15 mouse cellular contexts compared by ENCODE assay signal in the genomic region with DNA sequence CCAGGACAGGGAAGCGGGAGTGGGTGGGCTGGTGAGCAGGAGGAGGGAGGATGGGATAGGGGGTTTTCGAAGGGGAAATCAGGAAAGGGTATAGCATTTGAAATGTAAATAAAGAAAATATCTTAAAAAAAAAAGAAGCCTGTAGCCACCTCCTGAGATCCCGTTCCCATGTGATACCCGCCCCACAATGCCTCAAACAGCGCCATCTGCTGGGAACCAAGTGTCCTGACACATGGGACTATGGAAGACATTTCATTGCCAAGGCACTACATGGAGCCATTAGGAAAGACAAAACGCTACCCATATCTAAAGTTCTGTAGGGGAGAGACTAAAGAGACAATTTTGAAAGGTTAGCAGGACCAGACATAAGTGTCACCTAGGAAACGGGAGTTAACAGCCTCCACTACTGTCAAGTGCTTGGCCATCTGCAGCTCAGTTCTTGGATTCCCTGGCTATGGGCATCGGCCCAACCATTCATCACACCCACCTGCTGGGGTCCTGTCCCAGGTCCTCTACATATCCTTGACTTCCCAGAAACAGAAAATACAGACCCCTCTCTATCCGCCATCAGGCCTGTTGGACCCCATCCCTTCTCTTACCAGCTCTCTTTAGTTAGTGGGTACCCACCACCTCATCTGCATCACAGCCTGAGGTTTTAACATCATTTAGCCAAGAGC.
DNase-seq lines count a peak whose midpoint lies in the region; ATAC-seq and TF ChIP-seq lines count a peak whose summit lies in the region.
"Had no signal": no experiment of that assay in that cellular context is flagged by ENCODE, and none has a peak within 500 bp of the region (broad histone marks: within the 10 kb centered on the region; RNA-seq: fewer than 3 reads in every experiment).

No protein-coding gene starts in this region.

- no peak overlapping the region for H3K4me3 ChIP-seq in forebrain, postnatal 0 days (ENCODE audit: low read depth, low read length)
- H3K4me3 ChIP-seq in forebrain, embryonic 11.5 days (ENCODE audit: low read depth, low read length) = no peak overlapping the region
- H3K4me3 ChIP-seq in left cerebral cortex, adult 2 months = no peak overlapping the region
- H3K4me3 ChIP-seq in testis, adult 2 months (ENCODE audit: control insufficient read depth, low read depth, low read length) = no peak overlapping the region
- H3K4me3 ChIP-seq: midbrain, embryonic 12.5 days had no signal

- H3K9me3 ChIP-seq in forebrain, postnatal 0 days (ENCODE audit: low read length) = no peaks in the 10 kb centered on the region
- no peaks in the 10 kb centered on the region for H3K9me3 ChIP-seq in forebrain, embryonic 11.5 days (ENCODE audit: control insufficient read depth, low read length)
- H3K9me3 ChIP-seq: midbrain, embryonic 12.5 days had no signal

- no peaks in the 10 kb centered on the region for H3K36me3 ChIP-seq in forebrain, postnatal 0 days (ENCODE audit: insufficient read depth)
- no peaks in the 10 kb centered on the region for H3K36me3 ChIP-seq in forebrain, embryonic 11.5 days (ENCODE audit: control insufficient read depth, insufficient read depth, low read length)
- no peaks in the 10 kb centered on the region for H3K36me3 ChIP-seq in testis, adult 2 months (ENCODE audit: control insufficient read depth, insufficient read depth, low read length)
- H3K36me3 ChIP-seq: midbrain, embryonic 12.5 days had no signal

- TF ChIP-seq POLR2A in testis, adult 2 months (IDR thresholded peaks at IDR 0.05; ENCODE audit: control insufficient read depth, low read depth, low read length) = no peak

- H3K27me3 ChIP-seq in forebrain, postnatal 0 days (ENCODE audit: insufficient read depth, low read length) = no peaks in the 10 kb centered on the region; the same call in 1 of the 2 replicates
- H3K27me3 ChIP-seq in forebrain, embryonic 11.5 days (ENCODE audit: control insufficient read depth, insufficient read depth, low read length) = no peaks in the 10 kb centered on the region
- H3K27me3 ChIP-seq in testis, adult 2 months (ENCODE audit: control insufficient read depth, insufficient read depth, low read length) = no peaks in the 10 kb centered on the region
- H3K27me3 ChIP-seq: midbrain, embryonic 12.5 days had no signal

- no peak overlapping the region for H3K9ac ChIP-seq in forebrain, postnatal 0 days
- no peak overlapping the region for H3K9ac ChIP-seq in forebrain, embryonic 11.5 days (ENCODE audit: low read length)
- H3K9ac ChIP-seq: midbrain, embryonic 12.5 days had no signal

- WGBS in forebrain, postnatal 0 days = 76% methylated on average over 9 of the region's 9 CpGs
- WGBS in forebrain, embryonic 11.5 days = 85% methylated on average over 9 of the region's 9 CpGs

- intact Hi-C loops in left cerebral cortex, adult 2 months (cut with DNase I) = no loop called here
- intact Hi-C loops in left cerebral cortex, postnatal 36 days (cut with DNase I) = no loop called here

- no peak overlapping the region for H3K4me2 ChIP-seq in forebrain, postnatal 0 days (ENCODE audit: low read depth)
- no peak overlapping the region for H3K4me2 ChIP-seq in forebrain, embryonic 11.5 days (ENCODE audit: low read depth, low read length, severe bottlenecking)
- H3K4me2 ChIP-seq: midbrain, embryonic 12.5 days had no signal

- ATAC-seq in forebrain, postnatal 0 days = 0 out of 2 replicates have a peak, but pooled peaks have one; percentile 16
- ATAC-seq in forebrain, embryonic 11.5 days (replicated peaks; ENCODE audit: low FRiP score) = no peak
- no peak for ATAC-seq in erythroid progenitor cell, adult 5-6 weeks (replicated peaks; ENCODE audit: low FRiP score, poor library complexity, severe bottlenecking)

- no peak for DNase-seq in forebrain, postnatal 0 days
- DNase-seq in forebrain, embryonic 11.5 days (ENCODE audit: low spot score) = no peak
- DNase-seq in left cerebral cortex, adult 2 months (ENCODE audit: extremely low spot score in 1 of 2, low spot score in 2 of 2) = no peak
- DNase-seq in left cerebral cortex, postnatal 36 days (ENCODE audit: low spot score in 2 of 2) = no peak
- no peak for DNase-seq in testis, postnatal 10 days (ENCODE audit: low spot score)
- DNase-seq in urinary bladder, postnatal 36 days (ENCODE audit: low spot score in 2 of 2) = no peak
- DNase-seq: adrenal gland, postnatal 25 days; B cell, adult 2 months; cerebellum, adult 8-10 months; heart, postnatal 10 days; kidney, adult 11 months; lung, adult 18-20 months had no signal

- no peak overlapping the region for H3K27ac ChIP-seq in forebrain, postnatal 0 days (ENCODE audit: low read depth, low read length)
- no peak overlapping the region for H3K27ac ChIP-seq in forebrain, embryonic 11.5 days (ENCODE audit: low read depth, low read length)
- no peak overlapping the region for H3K27ac ChIP-seq in left cerebral cortex, adult 2 months
- H3K27ac ChIP-seq in testis, adult 2 months (ENCODE audit: control insufficient read depth, insufficient read depth, low read depth, low read length) = no peak overlapping the region
- H3K27ac ChIP-seq: midbrain, embryonic 12.5 days had no signal

- H3K4me1 ChIP-seq in forebrain, postnatal 0 days (ENCODE audit: insufficient read depth) = no peaks in the 10 kb centered on the region
- no peaks in the 10 kb centered on the region for H3K4me1 ChIP-seq in forebrain, embryonic 11.5 days (replicated peaks; ENCODE audit: control insufficient read depth, insufficient read depth, low read length)
- H3K4me1 ChIP-seq in testis, adult 2 months (ENCODE audit: control insufficient read depth, insufficient read depth, low read length) = no peaks in the 10 kb centered on the region
- H3K4me1 ChIP-seq: midbrain, embryonic 12.5 days had no signal

- peak; percentile 11; the same call in 1 of the 2 replicates for TF ChIP-seq CTCF in forebrain, postnatal 0 days (IDR thresholded peaks at IDR 0.05; ENCODE audit: low read depth)
- TF ChIP-seq CTCF in left cerebral cortex, adult 2 months (IDR thresholded peaks at IDR 0.05) = peak; percentile 20
- peak; percentile 73; the same call in 1 of the 2 replicates for TF ChIP-seq CTCF in testis, adult 2 months (IDR thresholded peaks at IDR 0.05; ENCODE audit: control insufficient read depth, insufficient read depth, insufficient replicate concordance, low read depth, low read length)

Comparison
In these comparisons a context has a peak if more than half of its experiments do, and no peak if none do; other contexts are left out.
1. CTCF ChIP-seq: peak in every context shown above with its lines; median percentile 73 in testis, adult 2 months; 20 in left cerebral cortex, adult 2 months; 11 in forebrain, postnatal 0 days.